Mouse (Mus musculus) ES-Bruce4 (cell line): ENCODE results near the gene Astn2. TPM values are rescaled to one million over a fixed set of nuclear protein-coding genes. Genes with fewer than 3 reads are reported as not detected.

ENCODE experiments used
- H3K27ac ChIP-seq: 2 replicates; pipeline ENCODE4 v1.5.1; 2012; ENCODE audit warnings: low read length, inconsistent platforms; ENCODE audit not compliant: insufficient read depth
- H3K27me3 ChIP-seq: 2 replicates; pipeline ENCODE4 v1.6.1; 2012; ENCODE audit warnings: mild to moderate bottlenecking, low read length, inconsistent platforms; ENCODE audit not compliant: control insufficient read depth, poor library complexity, insufficient read depth, severe bottlenecking
- H3K36me3 ChIP-seq: 2 replicates; pipeline ENCODE4 v1.6.1; 2012; ENCODE audit warnings: inconsistent platforms, mild to moderate bottlenecking, low read length, moderate library complexity; ENCODE audit not compliant: control insufficient read depth, poor library complexity, insufficient read depth, severe bottlenecking
- H3K4me1 ChIP-seq: one replicate; pipeline ENCODE4 v1.8.1; 2011; ENCODE audit warnings: low read length; ENCODE audit not compliant: control insufficient read depth, insufficient read depth
- H3K4me3 ChIP-seq: 2 replicates; pipeline ENCODE4 v1.5.1; 2011; ENCODE audit warnings: low read depth, mild to moderate bottlenecking, low read length
- H3K9ac ChIP-seq: 2 replicates; pipeline ENCODE4 v1.6.1; 2012; ENCODE audit warnings: low read depth, mild to moderate bottlenecking, inconsistent platforms; ENCODE audit not compliant: poor library complexity, severe bottlenecking
- H3K9me3 ChIP-seq: replicated peaks from 2 replicates; pipeline ENCODE4 v1.6.1; 2012; ENCODE audit warnings: mild to moderate bottlenecking, low read length, inconsistent platforms; ENCODE audit not compliant: control insufficient read depth, poor library complexity, insufficient read depth, severe bottlenecking
- CTCF ChIP-seq: IDR thresholded peaks from one replicate; pipeline ENCODE4 v1.8.1; 2011; ENCODE audit warnings: low read depth, low read length
- EP300 ChIP-seq: IDR thresholded peaks from 2 replicates; pipeline ENCODE4 v1.6.1; 2011; ENCODE audit warnings: low read depth, low read length; ENCODE audit not compliant: insufficient read depth
- POLR2A ChIP-seq: IDR thresholded peaks from one replicate; pipeline ENCODE4 v1.8.1; 2011; ENCODE audit warnings: low read length; ENCODE audit not compliant: insufficient read depth
- polyA plus RNA-seq: library from polyadenylated mRNA; stranded (reverse); fragments of >200 nt; gene quantifications from 2 replicates; pipeline ENCODE4 v1.2.4, GENCODE M21; 2011; ENCODE audit warnings: low read depth; ENCODE audit not compliant: missing spikeins, insufficient read depth, insufficient read length

The Astn2 gene
- polyA plus RNA-seq, 1 experiment, result not detected

DNA sequence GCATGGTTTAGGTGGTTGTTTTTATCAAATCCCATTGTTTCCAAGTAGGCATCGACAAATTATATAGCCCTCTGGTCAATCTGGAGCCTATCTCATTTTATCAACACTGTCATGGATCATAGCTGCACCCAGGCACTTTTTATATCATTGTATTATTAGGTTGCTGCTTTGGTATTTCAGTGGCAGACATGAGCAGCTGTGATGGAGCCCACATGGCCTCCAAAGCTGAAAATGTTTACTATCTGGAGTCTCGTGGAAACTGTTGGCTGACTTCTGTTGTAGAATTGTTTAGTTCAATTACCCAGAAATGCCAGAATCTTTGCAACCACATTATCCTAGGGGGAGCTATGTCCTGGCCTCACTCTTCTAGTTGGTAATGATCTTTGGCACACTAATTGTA lies 732.1 kb downstream of the Astn2 start:
- Histone ChIP-seq H3K36me3 (no peaks in the 10 kb centered on the region), H3K9me3 (no peaks in the 10 kb centered on the region), H3K4me1 (no peaks in the 10 kb centered on the region), H3K27me3 (no peaks in the 10 kb centered on the region), H3K4me3 (no peak overlapping the region), H3K27ac (no peak overlapping the region), H3K9ac (no peak overlapping the region)
- TF ChIP-seq POLR2A, result no peak
- no peak for TF ChIP-seq EP300
- no peak for TF ChIP-seq CTCF

DNA sequence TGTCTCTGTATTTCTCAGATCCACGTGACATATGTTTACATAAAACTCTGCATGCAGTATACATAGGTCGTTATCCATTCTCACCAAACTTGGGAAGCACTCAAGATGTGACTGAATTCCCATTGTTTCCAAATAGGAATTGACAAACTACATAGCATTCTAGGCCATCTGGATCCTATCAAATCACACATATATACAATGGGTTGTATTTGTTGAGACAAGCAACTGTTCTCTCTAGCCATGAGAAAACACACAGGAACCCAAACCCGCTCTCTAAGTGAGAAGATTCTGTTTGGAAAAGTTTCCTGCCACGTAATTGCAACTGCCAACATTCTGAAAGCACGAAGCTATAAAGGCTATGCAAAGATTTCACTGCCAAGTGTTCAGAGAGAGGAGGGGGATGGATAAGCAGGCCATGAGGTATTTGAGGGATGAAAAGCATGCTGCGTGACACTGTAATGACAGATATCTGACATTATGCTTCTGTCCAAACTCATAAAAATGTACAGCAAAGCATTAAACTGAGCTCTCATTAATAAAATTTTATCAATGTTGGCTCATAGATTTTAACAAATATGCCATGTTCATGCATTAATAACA lies 732.7 kb downstream of the Astn2 start:
- Histone ChIP-seq H3K27me3 (no peaks in the 10 kb centered on the region), H3K4me1 (no peaks in the 10 kb centered on the region), H3K27ac (no peak overlapping the region), H3K4me3 (no peak overlapping the region), H3K9ac (no peak overlapping the region), H3K36me3 (no peaks in the 10 kb centered on the region), H3K9me3 (no peaks in the 10 kb centered on the region)
- TF ChIP-seq CTCF (no peak), EP300 (no peak), POLR2A (no peak)

DNA sequence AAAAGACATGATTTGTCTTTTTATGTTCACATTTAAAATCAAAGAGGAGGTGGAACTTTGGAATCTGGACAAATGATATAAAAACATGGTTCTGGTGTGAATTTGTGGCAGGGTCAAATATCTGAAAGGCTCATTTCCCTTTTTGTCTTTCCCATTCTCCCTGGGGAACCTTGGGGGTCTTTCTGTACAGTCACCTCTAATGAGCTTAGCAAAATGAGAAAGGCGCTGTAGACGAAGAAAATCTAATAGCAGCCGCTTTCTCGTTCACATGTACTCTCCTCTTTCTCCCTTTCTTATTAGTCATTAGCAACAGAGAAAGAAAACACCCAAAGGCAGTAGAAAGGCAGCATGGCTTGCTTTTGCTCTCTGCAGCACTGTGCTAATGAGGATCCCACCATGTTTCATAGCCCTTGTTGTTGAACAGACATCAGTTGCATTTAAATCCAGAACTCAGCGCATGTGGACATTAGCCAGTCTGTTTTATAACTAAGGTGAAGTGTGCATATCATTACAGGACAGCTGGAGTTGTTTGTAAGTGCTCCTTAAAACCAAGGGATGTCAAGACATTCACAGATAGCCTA lies 737.3 kb downstream of the Astn2 start:
- H3K9me3 ChIP-seq, result no peaks in the 10 kb centered on the region
- H3K9ac ChIP-seq, result no peak overlapping the region
- no peaks in the 10 kb centered on the region for H3K36me3 ChIP-seq
- no peaks in the 10 kb centered on the region for H3K4me1 ChIP-seq
- no peak overlapping the region for H3K27ac ChIP-seq
- TF ChIP-seq CTCF (no peak), EP300 (no peak), POLR2A (no peak)
- H3K27me3 ChIP-seq, result no peaks in the 10 kb centered on the region
- H3K4me3 ChIP-seq, result no peak overlapping the region

DNA sequence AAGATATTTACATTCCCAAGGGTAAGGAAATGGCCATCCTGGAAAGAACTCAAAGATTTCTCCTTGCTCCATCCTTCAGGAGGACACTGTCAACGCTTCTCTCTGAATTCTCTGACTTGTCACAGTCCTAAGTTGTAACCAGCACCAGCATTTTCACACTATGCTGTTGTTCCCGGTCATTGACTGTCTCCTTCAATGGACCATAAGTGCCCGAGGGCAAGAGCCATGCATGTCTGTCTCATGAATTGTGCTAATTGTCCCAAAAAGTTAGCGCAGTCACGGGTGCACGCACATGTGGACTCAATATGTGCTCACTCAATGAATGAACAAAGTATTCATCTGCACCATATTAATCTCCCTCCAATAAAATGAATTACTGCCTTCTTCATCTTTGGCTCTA lies 741.2 kb downstream of the Astn2 start:
- H3K36me3 ChIP-seq, result no peaks in the 10 kb centered on the region
- no peak overlapping the region for H3K4me3 ChIP-seq
- H3K27ac ChIP-seq, result no peak overlapping the region
- TF ChIP-seq CTCF, result no peak
- no peak for TF ChIP-seq EP300
- H3K9me3 ChIP-seq, result no peaks in the 10 kb centered on the region
- no peak overlapping the region for H3K9ac ChIP-seq
- H3K4me1 ChIP-seq, result no peaks in the 10 kb centered on the region
- H3K27me3 ChIP-seq, result no peaks in the 10 kb centered on the region

DNA sequence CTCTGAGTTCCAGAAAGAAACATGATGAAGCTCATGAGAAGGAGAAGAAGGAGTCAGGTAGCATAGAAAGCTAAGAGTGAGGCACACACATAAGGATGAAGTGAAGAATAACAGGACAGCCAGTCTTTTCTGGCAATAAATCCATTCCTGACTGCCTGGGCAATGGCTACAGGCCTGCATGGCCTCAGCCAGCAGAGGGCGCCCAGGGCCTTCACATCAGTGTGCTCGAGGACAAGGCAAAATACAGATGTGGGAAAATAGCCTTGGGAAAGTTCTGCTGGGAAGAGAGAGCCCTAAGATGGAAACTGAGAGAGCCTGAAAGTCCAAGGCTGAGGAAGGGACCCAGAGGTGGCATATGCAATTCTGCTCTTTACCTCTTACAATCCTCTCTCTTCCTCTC lies 749.7 kb downstream of the Astn2 start:
- Histone ChIP-seq H3K4me3 (no peak overlapping the region), H3K9me3 (no peaks in the 10 kb centered on the region), H3K36me3 (no peaks in the 10 kb centered on the region), H3K27me3 (no peaks in the 10 kb centered on the region), H3K27ac (no peak overlapping the region), H3K9ac (no peak overlapping the region), H3K4me1 (no peaks in the 10 kb centered on the region)
- no peak for TF ChIP-seq EP300
- TF ChIP-seq POLR2A, result no peak
- peak; percentile 88 for TF ChIP-seq CTCF

DNA sequence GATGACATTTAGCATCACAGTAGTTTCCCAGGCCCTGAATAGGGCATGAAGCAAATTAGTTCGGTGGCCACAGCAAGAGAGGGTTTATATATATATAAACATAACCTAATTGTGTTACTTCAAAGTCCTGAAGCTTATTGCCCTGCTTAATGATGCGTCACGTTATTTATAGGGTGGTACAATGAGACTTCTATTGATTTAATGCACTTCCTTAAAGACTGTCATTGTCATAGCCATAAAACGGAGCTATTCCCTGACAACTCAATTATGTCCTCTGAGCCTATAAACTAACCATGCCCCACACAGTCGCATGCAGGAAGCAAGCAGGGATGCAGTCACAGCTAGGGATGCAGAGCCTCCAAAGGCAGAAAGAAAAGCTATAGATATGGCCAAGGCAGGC lies 761.8 kb downstream of the Astn2 start:
- Histone ChIP-seq H3K4me3 (no peak overlapping the region), H3K4me1 (no peaks in the 10 kb centered on the region), H3K9ac (no peak overlapping the region), H3K27me3 (no peaks in the 10 kb centered on the region; the same call in 1 of the 2 replicates), H3K36me3 (no peaks in the 10 kb centered on the region), H3K9me3 (peaks cover 5% of the 10 kb centered on the region; the same call in 1 of the 2 replicates), H3K27ac (no peak overlapping the region)
- TF ChIP-seq EP300, result no peak
- no peak for TF ChIP-seq CTCF
- TF ChIP-seq POLR2A, result no peak
